Mouse (Mus musculus): ENCODE results near the gene Pde4dip.

DNA sequence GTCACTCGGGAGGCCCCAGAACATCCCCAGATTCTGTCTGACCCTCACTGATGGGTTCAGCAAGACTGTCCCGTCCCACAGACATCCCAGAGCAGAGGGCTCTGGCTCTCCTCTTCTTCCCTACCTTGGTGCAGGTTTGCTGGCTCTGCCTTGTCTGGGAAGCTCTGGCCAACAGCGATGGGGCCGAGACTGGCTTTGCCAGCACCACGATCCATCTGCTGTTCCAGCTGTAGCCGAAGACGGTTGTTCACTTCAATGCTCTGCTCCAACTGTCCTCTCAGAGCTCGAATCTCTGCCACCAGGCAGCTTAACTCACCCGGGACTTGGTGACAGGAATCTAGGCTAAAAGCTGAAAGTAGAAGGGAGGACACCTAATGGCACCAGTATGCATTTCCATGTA is 191.6 kb downstream of the Pde4dip start:
- no peak for TF ChIP-seq CEBPB (IDR thresholded peaks at IDR 0.05; ENCODE audit: insufficient read depth, poor library complexity, severe bottlenecking)
- no peak for TF ChIP-seq SRF (IDR thresholded peaks at IDR 0.05; ENCODE audit: control insufficient read depth, insufficient read length, low read depth)
- TF ChIP-seq USF1 (IDR thresholded peaks at IDR 0.05; ENCODE audit: low read depth) = no peak
- no peak for TF ChIP-seq POLR2A (IDR thresholded peaks at IDR 0.05; ENCODE audit: insufficient read length, low read depth)
- no peak for TF ChIP-seq MAX (IDR thresholded peaks at IDR 0.05; ENCODE audit: low read depth)
- TF ChIP-seq TCF12 (IDR thresholded peaks at IDR 0.05; ENCODE audit: insufficient read depth, poor library complexity, severe bottlenecking) = no peak
- TF ChIP-seq E2F4 (IDR thresholded peaks at IDR 0.05; ENCODE audit: insufficient read depth) = no peak
- TF ChIP-seq MYOG (IDR thresholded peaks at IDR 0.05; ENCODE audit: control insufficient read depth in 1 of 3, insufficient read depth in 1 of 3, insufficient read length in 2 of 3, low read depth in 2 of 3) = no peak
- no peak for TF ChIP-seq POLR2AphosphoS2 (IDR thresholded peaks at IDR 0.05; ENCODE audit: insufficient read length, low read depth)

Measured in myocyte (in vitro differentiated cells).